Mouse (Mus musculus) stomach, postnatal 0 days (tissue): ENCODE measurements around the gene Ryr1. TPM values are rescaled to one million over a fixed set of nuclear protein-coding genes. Genes with fewer than 3 reads are reported as not detected.

Source experiments
- ATAC-seq: fragments of 200-750 bp; cut with Nextera tagmentation; 2 replicates; pipeline ENCODE4 v1.8.0; 2017; ENCODE audit not compliant: low FRiP score, low TSS enrichment
- DNase-seq: peaks from one replicate; pipeline ENCODE4 v3.0.0-alpha.2; 2016; ENCODE audit warnings: low spot score
- H3K27ac ChIP-seq: fragments of 300-500 bp; sonication (generic); replicated peaks from 2 replicates; pipeline ENCODE4 v1.5.1; 2014; ENCODE audit warnings: mild to moderate bottlenecking, control low read depth
- H3K27me3 ChIP-seq: fragments of 300-500 bp; sonication (generic); 2 replicates; pipeline ENCODE4 v1.6.1; 2014; ENCODE audit warnings: low read length; ENCODE audit not compliant: control insufficient read depth, insufficient read depth
- H3K36me3 ChIP-seq: fragments of 300-500 bp; sonication (generic); 2 replicates; pipeline ENCODE4 v1.6.1; 2014; ENCODE audit warnings: low read length, mixed read lengths; ENCODE audit not compliant: control insufficient read depth, insufficient read depth
- H3K4me1 ChIP-seq: fragments of 300-500 bp; sonication (generic); replicated peaks from 2 replicates; pipeline ENCODE4 v1.6.1; 2014; ENCODE audit warnings: antibody characterized with exemption; ENCODE audit not compliant: control insufficient read depth, insufficient read depth
- H3K4me2 ChIP-seq: fragments of 300-500 bp; sonication (generic); replicated peaks from 2 replicates; pipeline ENCODE4 v1.6.1; 2014; ENCODE audit warnings: low read depth, mild to moderate bottlenecking, control low read depth, moderate library complexity
- H3K4me3 ChIP-seq: fragments of 300-500 bp; sonication (generic); 2 replicates; pipeline ENCODE4 v1.5.1; 2014; ENCODE audit warnings: low read depth, low read length, control low read depth
- H3K9ac ChIP-seq: fragments of 300-500 bp; sonication (generic); 2 replicates; pipeline ENCODE4 v1.6.1; 2014; ENCODE audit warnings: mild to moderate bottlenecking, low read length, control low read depth, mixed read lengths
- H3K9me3 ChIP-seq: fragments of 300-500 bp; sonication (generic); 2 replicates; pipeline ENCODE4 v1.6.1; 2016; ENCODE audit warnings: low read length; ENCODE audit not compliant: control insufficient read depth
- CTCF ChIP-seq: IDR thresholded peaks from 2 replicates; pipeline ENCODE4 v1.5.1; 2016; ENCODE audit warnings: antibody characterized with exemption, low read depth, mild to moderate bottlenecking, moderate library complexity
- EP300 ChIP-seq: optimal IDR thresholded peaks from 2 replicates; pipeline ENCODE3; 2016; ENCODE audit warnings: antibody characterized with exemption
- WGBS: fragments of 180-500 bp; shearing (Covaris S2); extraction: QIAGEN DNeasy Blood & Tissue Kit; methylation state at CpG from one replicate; pipeline ENCODE4 v1.1.7; 2014; 5-methylcytosine and 5-hydroxymethylcytosine counted together
- polyA plus RNA-seq: library from polyadenylated mRNA; unstranded; fragments of >200 nt; fragmentation: Nextera tagmentation; extraction: Ambion mirVana; gene quantifications from 2 replicates; pipeline ENCODE4 v1.2.1, GENCODE M21; 2015

Gene Ryr1
- polyA plus RNA-seq, 1 experiment from 2014 or later = 0.11 TPM

DNA sequence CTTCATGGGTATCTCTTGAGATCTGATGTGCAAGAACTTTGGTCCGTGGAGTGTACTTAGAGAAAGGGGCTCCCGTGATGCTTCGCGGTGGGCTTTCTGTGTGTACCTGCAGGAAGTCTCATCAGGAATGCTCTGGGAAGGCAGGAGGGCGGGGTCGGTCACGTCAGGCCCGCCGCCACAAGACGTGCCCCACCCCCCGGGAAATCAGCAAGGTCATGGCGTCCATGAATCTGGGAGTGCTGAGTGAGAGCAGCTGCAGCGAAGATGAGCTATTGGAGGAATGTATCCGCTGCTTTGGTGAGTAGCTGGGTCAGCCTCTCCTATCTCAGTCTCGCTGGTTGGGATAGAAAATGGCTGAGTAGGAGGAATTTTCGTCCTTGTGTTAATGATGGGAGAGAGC is 12.4 kb upstream of the Ryr1 start:
- H3K4me1 ChIP-seq = no peaks in the 10 kb centered on the region

DNA sequence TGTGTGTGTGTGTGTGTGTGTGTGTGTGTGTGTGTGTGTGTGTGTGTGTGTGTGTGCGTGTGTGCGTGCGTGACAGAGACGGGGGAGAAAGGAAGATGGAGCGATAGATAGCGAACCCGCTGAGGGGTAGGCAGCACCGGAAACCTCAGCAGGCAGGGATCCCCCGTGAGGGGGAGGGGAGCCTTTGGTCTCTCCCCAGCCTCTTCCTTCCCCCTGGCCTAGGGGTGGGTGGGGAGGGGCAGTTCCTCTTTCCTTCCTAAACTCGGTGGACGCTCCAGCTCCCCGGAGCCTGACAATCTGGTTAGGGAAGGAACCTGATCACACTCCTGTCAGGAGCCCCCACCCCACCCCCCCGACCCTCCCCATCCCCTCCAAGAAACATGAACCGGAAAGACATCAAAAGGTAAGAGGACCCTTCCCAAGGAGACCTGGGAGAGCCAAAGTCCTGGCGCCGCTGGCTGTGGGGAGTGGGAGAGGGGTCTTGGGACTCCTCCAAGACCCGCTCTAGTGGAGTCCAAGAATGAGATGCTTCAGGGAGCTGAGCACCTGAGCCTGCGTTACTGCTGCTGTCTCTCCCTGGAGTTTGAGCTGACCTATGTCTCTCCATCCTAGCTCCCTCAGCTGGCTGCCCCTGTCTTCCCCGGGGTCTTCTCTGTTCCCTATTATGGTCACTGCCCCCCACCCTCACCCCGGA is 9.9 kb upstream of the Ryr1 start, which contains the start of gene Rasgrp4:
Rasgrp4 (plus strand) TSS at position 159 of the 694 bp plus-strand sequence.
- Histone ChIP-seq H3K4me1 (no peaks in the 10 kb centered on the region), H3K27me3 (no peaks in the 10 kb centered on the region), H3K36me3 (no peaks in the 10 kb centered on the region), H3K4me3 (no peak within 1 kb of the TSS), H3K27ac (no peak within 1 kb of the TSS), H3K9me3 (no peaks in the 10 kb centered on the region), H3K4me2 (peak within 1 kb of the TSS; percentile 41), H3K9ac (no peak within 1 kb of the TSS)
- DNase-seq (no peak), ATAC-seq (no peak)
- WGBS = 3% methylated on average over 14 of the region's 20 CpGs
- TF ChIP-seq EP300 (no peak), CTCF (no peak)

More for the DNA sequence above, 12.4 kb upstream of the Ryr1 start:
- no peak for ATAC-seq
- 36% methylated on average over 16 of the region's 16 CpGs for WGBS
- Histone ChIP-seq H3K4me3 (no peak overlapping the region), H3K9me3 (no peaks in the 10 kb centered on the region), H3K4me2 (no peak overlapping the region), H3K36me3 (no peaks in the 10 kb centered on the region), H3K27ac (no peak overlapping the region), H3K9ac (no peak overlapping the region), H3K27me3 (no peaks in the 10 kb centered on the region)
- DNase-seq = no peak
- TF ChIP-seq CTCF = no peak
- TF ChIP-seq EP300 = no peak

DNA sequence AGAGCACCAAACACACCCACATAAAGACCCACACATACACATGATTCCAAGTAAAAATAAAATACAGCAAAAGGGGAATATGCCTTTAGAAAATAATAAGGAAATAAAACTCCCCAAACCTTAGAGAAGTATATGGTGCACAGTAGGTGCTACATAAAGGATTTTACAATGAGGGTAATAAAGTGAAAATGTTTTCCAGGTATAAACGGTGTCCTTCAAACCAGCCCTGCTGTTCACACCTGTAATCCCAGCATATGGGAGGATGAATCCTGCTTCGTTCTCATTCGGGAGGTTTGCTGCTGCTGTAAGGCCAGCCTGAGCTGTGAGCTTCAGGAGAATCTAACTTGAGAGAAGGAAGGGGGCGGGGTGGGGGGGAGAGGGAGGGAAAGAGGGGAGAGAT is 9.3 kb upstream of the Ryr1 start:
- Histone ChIP-seq H3K9ac (no peak overlapping the region), H3K27me3 (no peaks in the 10 kb centered on the region), H3K4me3 (no peak overlapping the region), H3K4me2 (no peak overlapping the region), H3K36me3 (no peaks in the 10 kb centered on the region), H3K9me3 (no peaks in the 10 kb centered on the region), H3K4me1 (no peaks in the 10 kb centered on the region), H3K27ac (no peak overlapping the region)
- ATAC-seq (no peak), DNase-seq (no peak)
- TF ChIP-seq EP300 = no peak
- no peak for TF ChIP-seq CTCF
- WGBS = 3% methylated on average over 3 of the region's 4 CpGs

GRCm38 (mm10) chr7:29128725-29129124 is 3.7 kb upstream of the Ryr1 start:
- H3K27me3 ChIP-seq = no peaks in the 10 kb centered on the region
- no peak overlapping the region for H3K27ac ChIP-seq
- DNase-seq (no peak), ATAC-seq (no peak)
- no peaks in the 10 kb centered on the region for H3K36me3 ChIP-seq
- no peak overlapping the region for H3K9ac ChIP-seq
- no peaks in the 10 kb centered on the region for H3K4me1 ChIP-seq
- no peak overlapping the region for H3K4me2 ChIP-seq
- 72% methylated on average over 2 of the region's 2 CpGs for WGBS
- no peak for TF ChIP-seq EP300
- TF ChIP-seq CTCF = peak; percentile 74
- H3K4me3 ChIP-seq = no peak overlapping the region
- H3K9me3 ChIP-seq = no peaks in the 10 kb centered on the region

GRCm38 (mm10) chr7:29126173-29126915 is 1.4 kb upstream of the Ryr1 start:
- Histone ChIP-seq H3K4me3 (no peak overlapping the region), H3K9ac (no peak overlapping the region), H3K27ac (no peak overlapping the region), H3K4me2 (no peak overlapping the region), H3K27me3 (no peaks in the 10 kb centered on the region), H3K9me3 (no peaks in the 10 kb centered on the region), H3K36me3 (no peaks in the 10 kb centered on the region), H3K4me1 (no peaks in the 10 kb centered on the region)
- 14% methylated on average over 7 of the region's 7 CpGs for WGBS
- DNase-seq (peak; percentile 75), ATAC-seq (no peak)
- peak; percentile 77 for TF ChIP-seq CTCF
- no peak for TF ChIP-seq EP300
